Mouse (Mus musculus) cerebellum, postnatal 36 days (tissue): Measurements from ENCODE around the gene Trim68.
"Not testable (repeated sequence)": the region's sequence is repeated elsewhere in the genome, so short reads cannot be mapped to it uniquely, and the experiment has no call there.

ENCODE experiments used
- DNase-seq, 2 experiments: peaks; one replicate each; pipeline ENCODE4 v3.0.0; 2021 to 2022; ENCODE audit warnings: mixed read lengths in 2 of 2

Trim68 gene

GRCm38 (mm10) chr7:102686944-102687501 is at the start of gene Trim68:
Gene Trim68, minus strand, starts transcription at chr7:102687327.
- DNase-seq, result peak; percentile 70 to 72

DNA sequence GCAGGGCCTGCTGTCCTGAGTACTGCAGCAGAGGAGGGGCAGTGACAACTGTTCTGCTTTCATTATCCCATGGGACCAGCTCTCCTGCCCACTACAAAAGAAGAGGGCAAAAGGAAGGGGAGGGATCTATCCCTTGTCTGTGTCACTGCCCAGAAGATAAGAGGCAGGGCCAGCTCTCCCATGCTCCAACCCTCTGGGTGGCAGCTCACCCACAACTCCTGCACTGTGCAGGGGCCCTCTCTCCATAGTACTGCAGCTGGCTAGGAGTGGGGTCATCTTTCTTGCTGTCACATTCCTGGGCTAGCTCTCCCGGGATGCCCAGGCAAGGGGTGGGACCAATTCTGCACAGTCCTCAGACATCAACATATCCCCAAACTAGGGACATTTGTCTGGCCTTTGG is 46.7 kb upstream of the Trim68 start:
- DNase-seq, result no peak

DNA sequence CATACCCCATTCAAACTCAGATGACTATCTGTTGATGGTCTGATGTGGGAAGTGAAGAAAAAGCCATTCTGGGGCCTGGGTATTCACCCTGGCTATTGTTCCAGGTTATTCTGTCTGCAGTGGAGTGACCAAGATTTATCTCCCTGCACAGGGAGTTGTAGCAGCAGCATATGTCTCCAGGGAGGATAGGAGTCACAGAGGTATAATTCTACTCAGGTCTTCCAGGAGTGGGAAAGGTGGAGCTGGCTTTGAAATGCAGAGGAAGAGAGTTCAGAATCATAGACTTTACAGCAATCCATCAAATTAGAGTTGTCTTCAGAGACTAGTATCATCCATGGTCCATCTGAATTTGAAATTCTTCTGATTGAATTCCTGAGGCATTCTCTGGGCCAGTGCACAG is 40.3 kb upstream of the Trim68 start, which contains the start of gene Olfr559:
Gene Olfr559, minus strand, starts transcription at position 101 of the 400 bp plus-strand sequence.
- no peak for DNase-seq

- DNase-seq, result no peak
Observed at GRCm38 (mm10) chr7:102718970-102719369, 31.8 kb upstream of the Trim68 start, which contains the start of gene Olfr33. Gene Olfr33, minus strand, starts transcription at chr7:102719070.

GRCm38 (mm10) chr7:102701915-102702314 is 14.8 kb upstream of the Trim68 start, which contains the start of gene Olfr558:
Gene Olfr558, plus strand, starts transcription at chr7:102702215.
- no peak for DNase-seq

- peak; percentile 25 to 42 for DNase-seq
Observed at GRCm38 (mm10) chr7:102698461-102698860, 11.3 kb upstream of the Trim68 start.

DNA sequence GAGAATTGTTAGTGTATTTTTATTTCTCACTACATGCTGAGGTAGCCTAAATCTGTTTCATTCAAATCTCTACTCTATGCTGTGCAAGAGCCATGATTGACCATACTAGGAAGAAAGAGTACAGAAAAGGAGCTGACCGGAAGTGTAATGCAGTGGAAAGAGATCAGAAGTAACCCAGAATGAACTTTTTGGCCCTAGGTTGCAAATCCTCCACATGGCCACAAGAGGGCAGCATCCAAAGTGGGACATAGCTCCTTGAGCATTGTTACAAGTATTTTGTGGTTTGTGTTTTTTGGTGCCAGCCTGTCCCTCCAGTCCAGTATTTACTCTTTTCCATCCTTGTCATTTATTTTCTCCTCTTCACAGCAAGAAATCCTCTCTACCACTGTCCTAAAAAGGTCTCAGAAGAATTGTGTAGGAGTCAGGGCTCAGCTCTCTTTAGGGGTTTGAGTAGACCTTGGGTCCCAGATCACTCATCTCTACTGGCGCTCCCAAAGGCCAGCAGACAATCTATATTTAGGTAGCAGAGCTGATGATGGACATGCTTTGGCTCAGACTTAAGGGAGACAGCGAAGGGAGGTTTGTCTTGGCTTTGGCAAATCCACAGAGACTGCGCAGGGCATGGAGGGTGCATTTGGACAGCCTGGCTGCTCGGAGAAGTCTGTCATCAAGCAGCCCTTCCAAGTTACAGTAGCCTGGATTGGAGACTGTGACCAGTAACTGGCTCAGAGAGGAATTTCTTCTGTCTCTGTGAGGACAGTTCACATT is 8.4 kb upstream of the Trim68 start, which contains the start of gene Olfr557:
Gene Olfr557, plus strand, starts transcription at position 553 of the 768 bp plus-strand sequence.
- peak; percentile 9 to 24 for DNase-seq

- no peak for DNase-seq
Observed at GRCm38 (mm10) chr7:102681916-102682315, 5.2 kb downstream of the Trim68 start.

GRCm38 (mm10) chr7:102676225-102676624 is 10.9 kb downstream of the Trim68 start:
- DNase-seq, result no peak

DNA sequence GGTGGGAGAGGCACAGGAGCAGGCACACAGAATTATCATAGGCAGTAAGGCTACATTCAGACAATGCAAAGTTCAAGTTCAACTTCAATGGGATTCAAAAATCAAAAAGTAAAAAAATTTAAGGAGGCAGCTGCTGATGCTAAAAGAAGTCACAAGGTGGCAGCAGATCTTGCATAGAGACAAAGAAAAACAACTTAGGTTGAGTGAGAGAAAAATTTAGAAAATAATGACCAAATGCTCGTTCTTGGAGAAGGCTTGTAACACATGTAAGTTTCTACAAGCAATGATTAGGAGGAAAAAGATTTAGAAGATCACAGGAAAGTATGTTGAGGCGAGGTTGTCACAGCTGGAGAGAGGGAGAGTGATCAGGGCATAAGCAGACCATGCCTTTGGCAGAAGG is 21.7 kb downstream of the Trim68 start:
- DNase-seq, result no peak

DNA sequence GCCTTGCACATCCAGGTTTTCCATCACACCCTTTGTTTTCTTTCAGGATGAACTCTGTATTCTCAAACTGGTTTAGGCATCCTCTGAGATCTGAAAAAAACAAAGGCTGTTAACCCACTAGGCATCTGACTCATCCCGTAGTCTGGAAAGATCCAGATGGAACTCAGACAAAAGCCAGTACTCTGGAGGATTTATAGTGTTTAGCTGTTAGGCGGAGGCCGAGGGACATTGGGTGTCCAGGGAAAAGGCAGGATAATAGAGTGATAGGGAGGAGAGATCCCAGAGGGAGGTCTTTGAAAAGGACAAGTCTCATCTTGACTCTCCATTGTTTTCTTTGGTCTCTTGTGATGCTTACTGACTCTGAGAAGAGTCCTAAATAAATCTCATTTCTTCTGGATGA is 22.5 kb downstream of the Trim68 start, which contains the start of gene Olfr556:
Gene Olfr556, plus strand, starts transcription at position 301 of the 400 bp plus-strand sequence.
- DNase-seq, result no peak

GRCm38 (mm10) chr7:102658523-102658922 is 28.6 kb downstream of the Trim68 start, which contains the start of gene Olfr555:
Gene Olfr555, plus strand, starts transcription at chr7:102658823.
- no peak for DNase-seq

DNA sequence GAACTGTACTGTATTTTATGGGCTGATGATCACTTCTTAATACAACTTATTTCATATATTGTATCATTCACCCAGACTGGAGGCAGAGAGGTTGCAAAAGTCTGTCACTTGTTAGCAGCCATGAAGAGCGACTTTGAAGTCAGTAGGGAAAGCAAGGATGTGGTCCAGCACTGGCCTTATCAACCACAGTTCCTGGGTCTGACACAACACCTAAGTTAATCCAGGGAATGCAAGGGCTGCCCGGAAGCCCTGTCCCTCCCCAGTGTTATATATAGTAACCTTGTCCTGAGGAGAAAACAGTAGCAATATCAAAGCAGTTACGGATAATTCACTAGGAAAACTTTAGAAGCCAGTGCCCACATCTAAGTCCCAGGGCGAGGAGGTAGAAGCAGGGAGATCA is 42.2 kb downstream of the Trim68 start:
- not testable (repeated sequence) for DNase-seq

- no peak for DNase-seq
Observed at GRCm38 (mm10) chr7:102638132-102638531, 49.0 kb downstream of the Trim68 start, which contains the start of gene Olfr554. Gene Olfr554, plus strand, starts transcription at chr7:102638432.

GRCm38 (mm10) chr7:102636665-102637064 is 50.5 kb downstream of the Trim68 start:
- DNase-seq, result peak; percentile 9 to 37
